Mouse (Mus musculus): ENCODE measurements around the gene Hoxb6. TPM values are rescaled to one million over a fixed set of nuclear protein-coding genes. Genes with fewer than 3 reads are reported as not detected.

The Hoxb6 gene
- polyA plus RNA-seq, 1 experiment from 2014 or later = 0.30 TPM

GRCm38 (mm10) chr11:96309288-96309687 lies 17.0 kb downstream of the Hoxb6 start:
- no peak for ATAC-seq
- H3K9me3 ChIP-seq (replicated peaks) = no peaks in the 10 kb centered on the region
- peaks cover 12% of the 10 kb centered on the region; the same call in 1 of the 2 replicates for H3K4me1 ChIP-seq
- H3K9ac ChIP-seq = no peak overlapping the region
- H3K4me2 ChIP-seq = no peak overlapping the region
- no peak overlapping the region for H3K27ac ChIP-seq
- whole genome bisulfite sequencing (ENCODE audit: insufficient replicate concordance) = 21% methylated on average over 4 of the region's 4 CpGs
- H3K27me3 ChIP-seq (replicated peaks) = peaks cover 100% of the 10 kb centered on the region
- H3K4me3 ChIP-seq = no peak overlapping the region
- no peaks in the 10 kb centered on the region for H3K36me3 ChIP-seq

- Histone ChIP-seq H3K27me3 (replicated peaks) (peaks cover 100% of the 10 kb centered on the region), H3K4me3 (no peak overlapping the region), H3K4me1 (peaks cover 12% of the 10 kb centered on the region; the same call in 1 of the 2 replicates), H3K27ac (no peak overlapping the region), H3K4me2 (peak overlapping the region; percentile 45), H3K36me3 (no peaks in the 10 kb centered on the region), H3K9me3 (replicated peaks) (no peaks in the 10 kb centered on the region), H3K9ac (no peak overlapping the region)
- ATAC-seq = no peak
- WGBS (ENCODE audit: insufficient replicate concordance) = 28% methylated on average over 20 of the region's 20 CpGs
These were observed 18.1 kb downstream of the Hoxb6 start for GRCm38 (mm10) chr11:96310183-96310938.

DNA sequence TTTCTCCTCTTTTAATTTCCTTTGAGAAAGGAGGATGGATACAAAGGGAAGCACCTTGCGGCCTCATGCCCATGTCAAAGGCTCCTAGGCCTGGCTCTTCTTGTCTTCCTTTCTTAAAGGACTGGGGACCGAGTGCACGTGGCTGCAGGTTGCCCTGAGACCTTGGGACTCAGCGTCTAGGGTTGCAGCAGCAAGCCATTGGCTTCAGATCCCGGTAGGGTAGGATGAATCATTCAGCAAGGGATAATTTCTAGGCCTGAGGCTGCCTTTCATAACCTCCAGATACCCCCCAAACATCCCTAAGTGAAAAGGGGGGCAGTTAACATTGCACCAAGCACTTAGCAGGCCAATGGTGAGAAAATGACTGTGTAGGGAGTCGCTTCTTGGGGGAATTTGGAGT lies 18.8 kb downstream of the Hoxb6 start:
- Histone ChIP-seq H3K4me3 (peak overlapping the region; percentile 25), H3K4me2 (peak overlapping the region; percentile 45), H3K36me3 (no peaks in the 10 kb centered on the region), H3K9ac (no peak overlapping the region), H3K27ac (no peak overlapping the region), H3K4me1 (peaks cover 12% of the 10 kb centered on the region; the same call in 1 of the 2 replicates), H3K27me3 (replicated peaks) (peaks cover 100% of the 10 kb centered on the region), H3K9me3 (replicated peaks) (no peaks in the 10 kb centered on the region)
- ATAC-seq = no peak
- 15% methylated on average over 6 of the region's 6 CpGs for WGBS (ENCODE audit: insufficient replicate concordance)

- 3% methylated on average over 31 of the region's 31 CpGs for WGBS (ENCODE audit: insufficient replicate concordance)
- Histone ChIP-seq H3K9me3 (replicated peaks) (no peaks in the 10 kb centered on the region), H3K4me3 (peak overlapping the region; percentile 25), H3K27me3 (replicated peaks) (peaks cover 100% of the 10 kb centered on the region), H3K27ac (no peak overlapping the region), H3K4me2 (peak overlapping the region; percentile 45), H3K36me3 (no peaks in the 10 kb centered on the region), H3K9ac (no peak overlapping the region), H3K4me1 (peaks cover 12% of the 10 kb centered on the region; the same call in 1 of the 2 replicates)
- no peak for ATAC-seq
These were observed 19.5 kb downstream of the Hoxb6 start for GRCm38 (mm10) chr11:96311520-96312417.

DNA sequence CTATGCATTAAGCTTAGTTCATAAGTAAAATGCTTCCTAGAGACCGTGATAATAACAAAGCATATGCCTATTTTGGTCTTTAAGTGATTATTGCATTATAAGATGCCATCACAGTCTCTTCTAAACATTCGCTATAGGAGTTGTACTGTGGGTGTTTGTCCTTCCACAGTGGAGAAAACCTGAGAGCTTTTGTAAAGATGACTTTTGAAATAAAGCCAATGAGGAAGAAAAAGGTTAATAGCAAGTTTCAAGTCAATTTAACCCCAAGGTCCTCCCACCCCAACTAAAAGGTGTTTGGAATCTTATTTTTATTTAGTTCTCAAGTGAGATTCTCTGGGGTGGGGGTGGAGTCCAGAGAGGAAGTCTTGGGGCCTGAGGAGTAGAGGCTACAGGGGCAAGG lies 20.9 kb downstream of the Hoxb6 start:
- Histone ChIP-seq H3K27ac (no peak overlapping the region), H3K9ac (no peak overlapping the region)

GRCm38 (mm10) chr11:96313806-96314428 lies 21.6 kb downstream of the Hoxb6 start:
- WGBS (ENCODE audit: insufficient replicate concordance) = 24% methylated on average over 12 of the region's 12 CpGs
- H3K36me3 ChIP-seq = no peaks in the 10 kb centered on the region
- peak overlapping the region; percentile 34; the same call in 1 of the 2 replicates for H3K27ac ChIP-seq
- no peak for ATAC-seq
- H3K4me3 ChIP-seq = no peak overlapping the region
- peaks cover 12% of the 10 kb centered on the region; the same call in 1 of the 2 replicates for H3K4me1 ChIP-seq
- H3K27me3 ChIP-seq (replicated peaks) = peaks cover 100% of the 10 kb centered on the region
- no peaks in the 10 kb centered on the region for H3K9me3 ChIP-seq (replicated peaks)
- H3K4me2 ChIP-seq = peak overlapping the region; percentile 15
- no peak overlapping the region for H3K9ac ChIP-seq

More for the DNA sequence above, 20.9 kb downstream of the Hoxb6 start:
- ATAC-seq = no peak
- H3K9me3 ChIP-seq (replicated peaks) = no peaks in the 10 kb centered on the region
- H3K27me3 ChIP-seq (replicated peaks) = peaks cover 100% of the 10 kb centered on the region
- 39% methylated on average over 2 of the region's 2 CpGs for WGBS (ENCODE audit: insufficient replicate concordance)
- H3K4me1 ChIP-seq = peaks cover 12% of the 10 kb centered on the region; the same call in 1 of the 2 replicates
- no peak overlapping the region for H3K4me3 ChIP-seq
- no peaks in the 10 kb centered on the region for H3K36me3 ChIP-seq
- H3K4me2 ChIP-seq = no peak overlapping the region

- Histone ChIP-seq H3K27ac (peak overlapping the region; percentile 34), H3K4me3 (peak overlapping the region; percentile 10), H3K9ac (0 out of 2 replicates have a peak overlapping the region, but pooled peaks have one; percentile 0), H3K9me3 (replicated peaks) (no peaks in the 10 kb centered on the region), H3K27me3 (replicated peaks) (peaks cover 100% of the 10 kb centered on the region), H3K4me2 (peak overlapping the region; percentile 15), H3K4me1 (peaks cover 12% of the 10 kb centered on the region; the same call in 1 of the 2 replicates), H3K36me3 (no peaks in the 10 kb centered on the region)
- WGBS (ENCODE audit: insufficient replicate concordance) = 2% methylated on average over 34 of the region's 34 CpGs
- no peak for ATAC-seq
These were observed 22.5 kb downstream of the Hoxb6 start for GRCm38 (mm10) chr11:96314671-96315343.

DNA sequence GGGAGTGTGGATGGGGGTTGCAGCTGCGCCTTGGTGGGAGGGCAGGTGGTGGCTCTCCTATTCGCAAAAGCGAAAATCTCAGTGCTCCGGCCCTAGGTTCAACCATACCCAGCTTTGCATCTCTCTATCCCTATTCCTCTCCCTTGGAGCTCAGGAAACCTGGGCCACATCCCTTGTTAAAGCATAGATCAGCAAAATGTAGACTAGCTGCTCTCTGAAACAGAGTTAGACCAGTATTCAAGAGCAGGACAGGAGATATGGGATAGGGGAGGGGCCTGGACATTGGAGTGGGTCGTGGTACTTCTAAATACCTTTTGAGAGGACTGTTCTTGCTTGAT lies 23.0 kb downstream of the Hoxb6 start:
- H3K4me2 ChIP-seq = peak overlapping the region; percentile 15
- no peaks in the 10 kb centered on the region for H3K36me3 ChIP-seq
- WGBS (ENCODE audit: insufficient replicate concordance) = 27% methylated on average over 5 of the region's 5 CpGs
- peak overlapping the region; percentile 10; the same call in 1 of the 2 replicates for H3K4me3 ChIP-seq
- H3K27ac ChIP-seq = peak overlapping the region; percentile 34
- peaks cover 100% of the 10 kb centered on the region for H3K27me3 ChIP-seq (replicated peaks)
- H3K9me3 ChIP-seq (replicated peaks) = no peaks in the 10 kb centered on the region
- peaks cover 12% of the 10 kb centered on the region; the same call in 1 of the 2 replicates for H3K4me1 ChIP-seq
- H3K9ac ChIP-seq = no peak overlapping the region
- ATAC-seq = no peak

DNA sequence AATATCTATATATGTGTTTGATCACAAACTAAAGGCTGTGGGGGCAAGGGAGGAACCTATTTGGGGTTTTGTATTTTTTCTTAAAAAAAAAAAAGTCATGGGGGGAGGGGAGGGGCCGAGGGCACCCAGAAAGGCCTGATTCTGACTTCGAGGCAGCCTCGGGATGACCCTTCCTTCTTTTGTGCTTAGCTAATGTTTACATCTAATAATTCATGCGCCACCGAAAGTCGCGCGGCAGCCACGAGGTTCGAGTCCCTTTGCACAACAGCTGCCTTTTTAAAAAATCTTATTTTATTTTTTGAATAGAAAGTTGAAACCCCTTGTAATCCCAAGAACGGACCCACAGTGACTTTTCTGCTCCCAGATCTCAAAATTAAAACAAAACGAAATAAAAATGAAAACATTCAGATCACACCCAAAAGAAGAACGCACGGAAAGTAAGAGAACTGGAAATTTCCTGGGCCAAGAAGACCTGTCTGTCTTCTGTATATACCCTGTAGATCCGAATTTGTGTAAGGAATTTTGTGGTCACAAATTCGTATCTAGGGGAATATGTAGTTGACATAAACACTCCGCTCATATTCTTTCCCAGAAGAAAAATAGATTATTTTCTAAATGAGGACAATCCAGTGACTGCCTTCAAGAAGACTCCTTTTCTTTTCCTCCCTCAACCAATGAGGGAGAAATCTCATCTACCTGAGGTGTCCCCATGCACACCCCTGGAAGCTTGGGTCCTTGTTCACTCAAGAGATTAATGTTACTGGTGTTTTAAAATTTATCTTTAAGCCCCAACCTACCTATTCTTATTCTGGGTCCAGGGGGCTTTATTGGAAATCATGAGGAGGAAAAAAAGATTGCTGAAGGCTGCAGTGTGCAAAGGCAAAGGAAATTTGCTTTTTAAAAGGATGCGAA lies 24.7 kb downstream of the Hoxb6 start:
- no peak overlapping the region for H3K9ac ChIP-seq
- no peaks in the 10 kb centered on the region for H3K9me3 ChIP-seq (replicated peaks)
- WGBS (ENCODE audit: insufficient replicate concordance) = 17% methylated on average over 18 of the region's 18 CpGs
- H3K4me3 ChIP-seq = no peak overlapping the region
- H3K4me2 ChIP-seq = no peak overlapping the region
- H3K4me1 ChIP-seq = peaks cover 4% of the 10 kb centered on the region; the same call in 1 of the 2 replicates
- H3K27ac ChIP-seq = no peak overlapping the region
- peaks cover 99% of the 10 kb centered on the region for H3K27me3 ChIP-seq (replicated peaks)
- ATAC-seq = no peak
- H3K36me3 ChIP-seq = no peaks in the 10 kb centered on the region

DNA sequence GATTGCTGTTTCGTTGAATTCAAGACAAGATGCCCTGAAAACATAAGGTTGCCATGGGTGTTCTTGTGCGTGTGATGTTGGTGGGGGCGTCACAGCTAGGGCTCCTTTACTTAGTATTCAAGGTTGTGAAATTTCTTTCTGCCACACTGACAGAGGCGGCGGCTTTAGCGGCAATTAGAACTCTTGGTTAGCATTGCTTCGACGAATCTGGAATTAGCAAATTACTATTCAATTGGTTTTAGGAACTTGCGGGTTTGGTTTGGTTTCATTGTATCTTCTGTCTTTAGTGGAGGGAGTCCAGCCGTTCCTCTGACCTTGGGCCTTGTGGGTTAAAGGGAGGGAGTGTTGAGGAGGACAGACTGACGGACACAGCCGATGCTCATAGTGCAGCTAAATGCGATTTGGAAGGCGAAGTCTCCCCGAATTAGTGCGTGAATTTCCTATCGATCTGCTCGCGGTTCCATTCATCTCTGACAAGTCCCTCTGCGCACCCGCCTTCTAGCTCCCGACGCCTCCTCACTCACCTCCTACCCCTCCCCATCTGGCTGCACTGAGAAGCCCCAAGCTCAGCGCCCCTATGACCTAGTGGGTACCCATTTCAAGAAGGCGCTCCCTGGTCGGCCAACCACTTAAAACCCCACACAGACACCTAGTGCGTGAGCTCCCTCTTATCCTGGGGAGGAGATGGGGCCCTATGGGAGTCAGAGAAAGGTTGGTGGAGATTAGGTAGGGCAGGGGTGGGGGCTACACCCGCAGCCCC lies 25.5 kb downstream of the Hoxb6 start, which contains the start of gene Hoxb4:
Hoxb4 (plus strand) TSS at position 660 of the 760 bp plus-strand sequence.
- Histone ChIP-seq H3K9me3 (replicated peaks) (no peaks in the 10 kb centered on the region), H3K9ac (peak within 1 kb of the TSS; percentile 62), H3K27ac (peak within 1 kb of the TSS; percentile 78), H3K36me3 (no peaks in the 10 kb centered on the region), H3K4me1 (no peaks in the 10 kb centered on the region), H3K4me3 (peak within 1 kb of the TSS; percentile 57), H3K27me3 (replicated peaks) (peaks cover 99% of the 10 kb centered on the region), H3K4me2 (peak within 1 kb of the TSS; percentile 68)
- no peak for ATAC-seq
- 5% methylated on average over 28 of the region's 28 CpGs for WGBS (ENCODE audit: insufficient replicate concordance)
